Mouse (Mus musculus) urinary bladder, postnatal 0 days (tissue): ENCODE results near the gene Dnttip1. TPM values are rescaled to one million over a fixed set of nuclear protein-coding genes. Genes with fewer than 3 reads are reported as not detected.

ENCODE experiments used
- polyA plus RNA-seq: library from polyadenylated mRNA; unstranded; fragments of >200 nt; fragmentation: Nextera tagmentation; extraction: Ambion mirVana; gene quantifications from 2 replicates; pipeline ENCODE4 v1.2.1, GENCODE M21; 2015

The Dnttip1 gene
- 38.2 and 48.9 TPM in 2 replicates for polyA plus RNA-seq

GRCm38 (mm10) chr2:164745843-164746479 is at the start of gene Dnttip1, which contains the start of gene Wfdc3:
Dnttip1 (plus strand) TSS chr2:164745983.
Wfdc3 (minus strand) TSS chr2:164745931.

GRCm38 (mm10) chr2:164698201-164698600 is 47.6 kb upstream of the Dnttip1 start, which contains the start of gene Spint4:
Spint4 (plus strand) TSS chr2:164698501.

GRCm38 (mm10) chr2:164715005-164715404 is 30.8 kb upstream of the Dnttip1 start, which contains the start of gene Spint5:
Spint5 (plus strand) TSS chr2:164715305.

GRCm38 (mm10) chr2:164769258-164770037 is 23.7 kb downstream of the Dnttip1 start, which contains the start of gene Ube2c:
Ube2c (plus strand) TSS chr2:164769898.

GRCm38 (mm10) chr2:164779481-164780086 is 33.8 kb downstream of the Dnttip1 start, which contains the start of gene Tnnc2:
Tnnc2 (minus strand) TSS chr2:164779967.

GRCm38 (mm10) chr2:164785481-164786387 is 40.0 kb downstream of the Dnttip1 start, which contains the start of gene Snx21:
Snx21 (plus strand) TSS chr2:164785823.

GRCm38 (mm10) chr2:164804533-164805331 is 58.9 kb downstream of the Dnttip1 start, which contains the start of the genes Acot8 and Zswim3:
Acot8 (minus strand) TSS chr2:164804882.
Zswim3 (plus strand) TSS chr2:164805098.

Other genes with a start within 250 kb of the Dnttip1 start
- 53.3 and 56.6 TPM in 2 replicates for gene Pigt, start 248.5 kb upstream of the Dnttip1 start, polyA plus RNA-seq
- 273 and 294 TPM in 2 replicates for gene Wfdc2, start 183.6 kb upstream of the Dnttip1 start, polyA plus RNA-seq
- 1.4 and 1.5 TPM in 2 replicates for gene Spint3, start 172.5 kb upstream of the Dnttip1 start, polyA plus RNA-seq
- 1.3 and 1.4 TPM in 2 replicates for gene Wfdc6a, start 160.5 kb upstream of the Dnttip1 start, polyA plus RNA-seq
- gene Eppin, start 152.4 kb upstream of the Dnttip1 start, polyA plus RNA-seq, result not detected in 2 replicates
- gene Wfdc6b, start 132.5 kb upstream of the Dnttip1 start, polyA plus RNA-seq, result not detected in 2 replicates
- gene Wfdc8, start 132.4 kb upstream of the Dnttip1 start, polyA plus RNA-seq, result not detected in 2 replicates
- gene Wfdc16, start 107.2 kb upstream of the Dnttip1 start, polyA plus RNA-seq, result not detected in 2 replicates
- gene Wfdc10, start 89.9 kb upstream of the Dnttip1 start, polyA plus RNA-seq, result 3.2 and 5.3 TPM in 2 replicates
- not detected in 2 replicates for gene Wfdc9, start 89.4 kb upstream of the Dnttip1 start, polyA plus RNA-seq
- gene Wfdc11, start 71.9 kb upstream of the Dnttip1 start, polyA plus RNA-seq, result not detected in 2 replicates
- 2.9 and 4.6 TPM in 2 replicates for gene Wfdc13, start 60.9 kb upstream of the Dnttip1 start, polyA plus RNA-seq
- gene Spint4, start 47.5 kb upstream of the Dnttip1 start, polyA plus RNA-seq, result not detected in 2 replicates
- gene Spint5, start 30.7 kb upstream of the Dnttip1 start, polyA plus RNA-seq, result not detected in 2 replicates
- gene Wfdc3, start 52 bp upstream of the Dnttip1 start, polyA plus RNA-seq, result 1.6 and 1.7 TPM in 2 replicates
- gene Ube2c, start 23.9 kb downstream of the Dnttip1 start, polyA plus RNA-seq, result 75.7 and 102 TPM in 2 replicates
- gene Tnnc2, start 34.0 kb downstream of the Dnttip1 start, polyA plus RNA-seq, result 383 and 450 TPM in 2 replicates
- gene Snx21, start 39.8 kb downstream of the Dnttip1 start, polyA plus RNA-seq, result 26.2 and 28.0 TPM in 2 replicates
- 16.3 and 19.9 TPM in 2 replicates for gene Acot8, start 58.9 kb downstream of the Dnttip1 start, polyA plus RNA-seq
- gene Zswim3, start 59.1 kb downstream of the Dnttip1 start, polyA plus RNA-seq, result 5.0 and 5.7 TPM in 2 replicates
- gene Zswim1, start 76.7 kb downstream of the Dnttip1 start, polyA plus RNA-seq, result 11.9 and 12.0 TPM in 2 replicates
- 0.36 TPM in 1 of 2 replicates, not detected in the other for gene Spata25, start 82.6 kb downstream of the Dnttip1 start, polyA plus RNA-seq
- 109 and 133 TPM in 2 replicates for gene Ctsa, start 86.9 kb downstream of the Dnttip1 start, polyA plus RNA-seq
- 14.3 and 16.1 TPM in 2 replicates for gene Neurl2, start 87.5 kb downstream of the Dnttip1 start, polyA plus RNA-seq
- gene Pltp, start 111.7 kb downstream of the Dnttip1 start, polyA plus RNA-seq, result 69.8 and 90.6 TPM in 2 replicates
- gene Pcif1, start 133.3 kb downstream of the Dnttip1 start, polyA plus RNA-seq, result 53.5 and 56.6 TPM in 2 replicates
- gene Zfp335, start 165.8 kb downstream of the Dnttip1 start, polyA plus RNA-seq, result 4.9 and 5.5 TPM in 2 replicates
- gene Mmp9, start 194.8 kb downstream of the Dnttip1 start, polyA plus RNA-seq, result 5.5 and 10.3 TPM in 2 replicates
- 0.17 and 0.24 TPM in 2 replicates for gene Slc12a5, start 214.8 kb downstream of the Dnttip1 start, polyA plus RNA-seq